Mouse (Mus musculus): ENCODE results near the gene Utrn. TPM values are rescaled to one million over a fixed set of nuclear protein-coding genes. Genes with fewer than 3 reads are reported as not detected.
A peak's percentile ranks its signal among the peaks of the same experiment; 100 is the strongest.

Gene Utrn
- polyA plus RNA-seq, 1 experiment from 2014 or later, result 88.4 TPM

DNA sequence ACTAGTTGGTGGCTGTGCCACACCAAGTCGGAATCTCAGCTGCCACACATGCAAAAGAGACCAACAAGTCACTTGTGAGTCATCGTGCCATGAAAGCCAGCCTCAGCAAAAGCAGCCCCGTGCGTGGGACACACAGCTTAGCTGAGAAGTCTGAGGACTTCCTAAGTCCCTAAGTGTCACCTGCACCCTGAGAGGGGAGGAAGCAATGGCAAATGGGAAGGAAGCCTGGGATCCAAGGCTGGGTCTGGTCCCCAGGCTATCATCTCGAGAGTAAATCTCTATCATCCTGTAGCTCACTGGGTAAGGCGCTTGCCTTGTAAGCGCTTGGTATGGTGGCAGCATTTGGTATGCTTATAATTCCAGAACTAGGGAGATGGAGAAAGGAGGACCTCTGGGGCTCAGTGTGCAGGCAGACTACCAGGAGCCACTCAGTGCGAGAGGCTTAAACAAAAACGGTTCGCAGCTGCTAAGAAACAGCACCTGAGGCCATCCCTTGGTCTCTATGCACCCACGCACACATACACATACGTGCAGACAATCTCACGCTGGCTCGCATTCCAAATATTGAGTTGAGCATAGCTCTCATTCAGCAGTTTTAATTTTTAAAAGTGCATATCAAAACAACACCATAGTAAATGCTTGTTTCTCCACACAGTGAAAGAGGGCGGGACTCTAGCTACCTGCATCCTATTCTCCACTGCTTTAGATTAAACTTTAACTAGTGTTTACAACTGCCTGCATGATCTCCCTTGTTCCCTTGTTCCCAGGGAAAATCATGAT, 16.6 kb downstream of the Utrn start:
- ATAC-seq, result no peak
- H3K9ac ChIP-seq (replicated peaks; ENCODE audit: low read depth), result no peak overlapping the region
- H3K27me3 ChIP-seq (replicated peaks; ENCODE audit: insufficient read depth, low read length), result no peaks in the 10 kb centered on the region
- DNase-seq (ENCODE audit: low spot score), result no peak
- no peak for TF ChIP-seq EP300 (IDR thresholded peaks at IDR 0.05)
- TF ChIP-seq CTCF (IDR thresholded peaks at IDR 0.05), result no peak
- no peak overlapping the region for H3K4me2 ChIP-seq (replicated peaks; ENCODE audit: low read depth, low read length)
- no peak overlapping the region for H3K27ac ChIP-seq (ENCODE audit: low read length)
- 81% methylated on average over 15 of the region's 15 CpGs for WGBS
- no peaks in the 10 kb centered on the region for H3K9me3 ChIP-seq (ENCODE audit: low read length)
- no peaks in the 10 kb centered on the region; the same call in 1 of the 2 replicates for H3K4me1 ChIP-seq (ENCODE audit: insufficient read depth, low read depth, low read length)
- no peak overlapping the region for H3K4me3 ChIP-seq (ENCODE audit: low read depth, low read length)
- H3K36me3 ChIP-seq (ENCODE audit: insufficient read depth, low read length), result no peaks in the 10 kb centered on the region

DNA sequence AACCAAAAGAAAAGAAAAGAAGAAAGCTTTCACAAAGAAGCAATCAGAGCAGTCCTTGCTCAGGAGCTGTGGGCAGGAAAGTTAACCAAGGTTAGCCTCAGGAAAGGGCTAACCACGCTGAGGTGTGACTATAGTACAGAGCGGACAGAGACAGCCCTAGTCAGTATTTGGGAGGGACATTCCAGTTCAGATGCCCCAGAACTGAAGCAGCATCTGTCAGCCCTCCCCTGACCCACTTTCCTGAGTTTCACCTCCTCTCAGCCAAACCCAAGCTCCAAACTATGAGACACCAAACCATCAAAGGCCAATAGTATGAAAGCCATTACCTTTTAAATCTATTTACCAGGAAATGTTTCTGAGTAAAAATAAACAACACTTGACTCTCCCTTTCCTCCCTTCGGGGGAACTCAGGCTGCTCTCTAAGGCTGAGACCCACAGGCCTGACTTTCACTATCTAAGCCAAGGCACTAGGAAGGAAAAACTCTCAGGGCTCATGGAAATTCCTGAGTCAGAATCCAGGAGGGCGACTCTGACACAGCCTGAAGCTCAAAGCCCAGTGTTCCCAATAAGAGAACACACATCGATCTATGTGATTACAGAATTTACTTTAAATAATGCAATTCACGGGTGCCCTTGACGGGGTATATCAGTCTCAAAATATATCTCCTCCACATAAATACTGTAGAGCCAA, 18.2 kb downstream of the Utrn start:
- Histone ChIP-seq H3K4me2 (replicated peaks; ENCODE audit: low read depth, low read length) (no peak overlapping the region), H3K27ac (ENCODE audit: low read length) (peak overlapping the region; percentile 20; the same call in 1 of the 2 replicates), H3K9ac (replicated peaks; ENCODE audit: low read depth) (no peak overlapping the region), H3K9me3 (ENCODE audit: low read length) (no peaks in the 10 kb centered on the region), H3K27me3 (replicated peaks; ENCODE audit: insufficient read depth, low read length) (no peaks in the 10 kb centered on the region), H3K4me3 (ENCODE audit: low read depth, low read length) (no peak overlapping the region), H3K4me1 (ENCODE audit: insufficient read depth, low read depth, low read length) (no peaks in the 10 kb centered on the region; the same call in 1 of the 2 replicates), H3K36me3 (ENCODE audit: insufficient read depth, low read length) (no peaks in the 10 kb centered on the region)
- TF ChIP-seq CTCF (IDR thresholded peaks at IDR 0.05), result no peak
- TF ChIP-seq EP300 (IDR thresholded peaks at IDR 0.05), result no peak
- WGBS, result 68% methylated on average over 7 of the region's 7 CpGs
- DNase-seq (ENCODE audit: low spot score) (no peak), ATAC-seq (peak; percentile 54)

DNA sequence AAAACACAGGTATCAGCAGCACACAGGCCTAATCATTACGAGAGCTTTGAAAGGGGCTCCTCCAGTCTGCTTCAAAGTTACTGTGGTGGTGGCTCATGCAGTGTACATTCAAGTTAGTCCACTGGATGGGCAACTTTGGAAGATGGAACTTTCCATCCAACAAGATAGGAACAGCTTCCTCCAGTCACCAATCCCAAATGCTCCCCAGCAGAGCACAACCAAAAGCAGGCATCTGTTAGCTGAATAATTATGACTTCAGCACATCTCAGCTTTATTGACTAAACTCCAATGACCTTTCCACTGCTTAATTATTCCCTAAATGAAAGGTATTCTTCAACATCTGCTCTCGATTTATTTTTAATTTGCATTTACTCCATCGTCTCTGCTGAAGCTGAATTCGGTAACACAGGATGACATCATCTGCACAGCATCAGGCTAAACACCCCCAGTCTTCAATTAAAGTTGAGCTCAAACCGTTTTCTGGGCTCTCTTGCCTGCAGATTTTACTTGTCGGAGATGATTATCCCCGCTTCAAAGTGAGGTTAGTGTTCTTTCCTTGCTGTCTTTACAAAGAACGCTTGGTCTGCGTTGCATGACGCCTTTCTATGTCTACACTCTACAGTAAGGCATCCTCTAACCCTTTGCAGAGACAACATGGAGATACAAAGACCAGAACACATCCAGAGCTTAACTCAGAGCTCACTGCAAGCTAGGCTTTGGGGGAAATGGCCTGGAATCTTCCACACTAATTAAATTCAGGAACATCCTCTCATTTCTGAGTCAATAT, 20.6 kb downstream of the Utrn start:
- Histone ChIP-seq H3K4me3 (ENCODE audit: low read depth, low read length) (no peak overlapping the region), H3K4me1 (ENCODE audit: insufficient read depth, low read depth, low read length) (no peaks in the 10 kb centered on the region; the same call in 1 of the 2 replicates), H3K4me2 (replicated peaks; ENCODE audit: low read depth, low read length) (no peak overlapping the region), H3K9ac (replicated peaks; ENCODE audit: low read depth) (no peak overlapping the region), H3K27me3 (replicated peaks; ENCODE audit: insufficient read depth, low read length) (no peaks in the 10 kb centered on the region), H3K36me3 (ENCODE audit: insufficient read depth, low read length) (no peaks in the 10 kb centered on the region), H3K27ac (ENCODE audit: low read length) (no peak overlapping the region), H3K9me3 (ENCODE audit: low read length) (no peaks in the 10 kb centered on the region)
- ATAC-seq (no peak), DNase-seq (ENCODE audit: low spot score) (no peak)
- TF ChIP-seq EP300 (IDR thresholded peaks at IDR 0.05), result no peak
- no peak for TF ChIP-seq CTCF (IDR thresholded peaks at IDR 0.05)
- 86% methylated on average over 10 of the region's 10 CpGs for WGBS

DNA sequence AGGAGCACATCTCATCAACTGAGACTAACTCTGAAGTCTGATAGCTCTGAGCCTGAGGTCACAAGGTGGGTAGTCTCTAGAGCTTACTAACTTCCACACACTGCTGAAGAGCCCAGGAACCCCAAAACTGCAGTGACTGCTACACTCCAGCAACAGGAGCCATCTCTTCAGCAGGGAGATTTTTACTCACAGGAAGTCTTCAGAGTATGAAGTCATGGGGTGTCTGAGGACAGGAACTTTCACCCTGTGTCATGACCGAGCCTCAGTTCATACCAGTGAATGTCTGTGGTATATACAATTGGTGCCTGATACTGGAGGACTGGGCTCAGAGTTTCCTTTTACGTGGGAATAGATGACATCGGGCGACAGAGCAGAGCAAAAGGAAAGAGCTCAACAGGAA, 26.6 kb downstream of the Utrn start:
- H3K27ac ChIP-seq (ENCODE audit: low read length), result no peak overlapping the region
- DNase-seq (ENCODE audit: low spot score) (no peak), ATAC-seq (peak; percentile 43; the same call in 1 of the 2 replicates)
- no peak overlapping the region for H3K9ac ChIP-seq (replicated peaks; ENCODE audit: low read depth)
- 61% methylated on average over 4 of the region's 4 CpGs for WGBS
- no peak overlapping the region for H3K4me2 ChIP-seq (replicated peaks; ENCODE audit: low read depth, low read length)
- H3K36me3 ChIP-seq (ENCODE audit: insufficient read depth, low read length), result no peaks in the 10 kb centered on the region
- TF ChIP-seq EP300 (IDR thresholded peaks at IDR 0.05) (no peak), CTCF (IDR thresholded peaks at IDR 0.05) (no peak)
- H3K4me3 ChIP-seq (ENCODE audit: low read depth, low read length), result no peak overlapping the region
- no peaks in the 10 kb centered on the region for H3K27me3 ChIP-seq (replicated peaks; ENCODE audit: insufficient read depth, low read length)
- no peaks in the 10 kb centered on the region for H3K9me3 ChIP-seq (ENCODE audit: low read length)
- no peaks in the 10 kb centered on the region for H3K4me1 ChIP-seq (ENCODE audit: insufficient read depth, low read depth, low read length)

DNA sequence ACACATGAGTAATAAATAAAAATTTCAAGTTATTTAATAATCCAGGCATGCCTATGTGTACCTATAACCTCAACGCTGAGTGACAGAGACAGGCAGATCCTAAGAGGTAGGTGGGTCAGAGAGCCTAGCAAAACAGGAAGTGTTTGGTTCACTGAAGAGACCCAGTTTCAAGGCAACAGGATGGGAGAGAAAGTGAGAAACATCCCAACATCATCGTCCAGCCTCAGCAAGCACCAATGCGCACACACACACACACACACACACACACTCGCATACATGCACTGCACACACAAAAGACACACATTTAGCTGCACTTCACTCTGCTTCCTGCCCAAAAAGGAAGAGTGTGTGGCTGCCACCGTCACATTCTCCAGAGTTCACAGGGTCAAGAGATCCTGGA, 27.7 kb downstream of the Utrn start:
- Histone ChIP-seq H3K4me1 (ENCODE audit: insufficient read depth, low read depth, low read length) (no peaks in the 10 kb centered on the region), H3K9ac (replicated peaks; ENCODE audit: low read depth) (no peak overlapping the region), H3K9me3 (ENCODE audit: low read length) (no peaks in the 10 kb centered on the region), H3K27ac (ENCODE audit: low read length) (no peak overlapping the region), H3K4me3 (ENCODE audit: low read depth, low read length) (no peak overlapping the region), H3K27me3 (replicated peaks; ENCODE audit: insufficient read depth, low read length) (no peaks in the 10 kb centered on the region), H3K4me2 (replicated peaks; ENCODE audit: low read depth, low read length) (no peak overlapping the region), H3K36me3 (ENCODE audit: insufficient read depth, low read length) (no peaks in the 10 kb centered on the region)
- no peak for ATAC-seq
- no peak for DNase-seq (ENCODE audit: low spot score)
- 39% methylated on average over 5 of the region's 5 CpGs for WGBS
- no peak for TF ChIP-seq EP300 (IDR thresholded peaks at IDR 0.05)
- no peak for TF ChIP-seq CTCF (IDR thresholded peaks at IDR 0.05)

DNA sequence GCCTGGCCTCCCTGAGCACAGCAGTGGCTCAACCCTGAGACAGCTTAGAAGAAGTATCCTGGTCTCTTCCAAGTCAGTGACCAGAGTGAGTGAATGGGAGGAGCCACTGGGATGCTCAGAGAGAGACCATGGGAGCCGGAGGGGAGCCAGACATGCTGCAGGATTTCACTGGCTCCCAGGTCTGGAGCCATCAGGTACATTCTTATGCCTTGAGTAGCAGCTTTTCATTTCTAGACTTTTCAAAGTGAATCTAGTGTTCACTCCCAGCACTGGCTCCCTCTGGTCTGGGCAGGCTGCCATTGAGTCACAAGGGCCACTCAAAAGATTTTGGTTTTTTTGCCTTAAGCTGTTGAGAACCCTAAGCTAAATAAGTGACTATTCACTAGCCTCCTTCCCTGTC, 31.5 kb downstream of the Utrn start:
- WGBS, result 64% methylated on average over 1 of the region's 1 CpGs
- ATAC-seq, result peak; percentile 85
- Histone ChIP-seq H3K27ac (ENCODE audit: low read length) (no peak overlapping the region), H3K9ac (replicated peaks; ENCODE audit: low read depth) (no peak overlapping the region), H3K4me2 (replicated peaks; ENCODE audit: low read depth, low read length) (no peak overlapping the region), H3K36me3 (ENCODE audit: insufficient read depth, low read length) (no peaks in the 10 kb centered on the region), H3K4me1 (ENCODE audit: insufficient read depth, low read depth, low read length) (0 out of 2 replicates have a peak, but pooled peaks cover under 1% of the 10 kb centered on the region), H3K27me3 (replicated peaks; ENCODE audit: insufficient read depth, low read length) (no peaks in the 10 kb centered on the region), H3K9me3 (ENCODE audit: low read length) (no peaks in the 10 kb centered on the region), H3K4me3 (ENCODE audit: low read depth, low read length) (no peak overlapping the region)
- peak; percentile 55 for DNase-seq (ENCODE audit: low spot score)
- no peak for TF ChIP-seq CTCF (IDR thresholded peaks at IDR 0.05)
- peak; percentile 33; the same call in 1 of the 2 replicates for TF ChIP-seq EP300 (IDR thresholded peaks at IDR 0.05)

Data from lung, postnatal 0 days (tissue).